Mouse (Mus musculus): ENCODE results near the gene Zfp511.
A peak's percentile ranks its signal among the peaks of the same experiment; 100 is the strongest.

Gene Zfp511

GRCm38 (mm10) chr7:140048361-140049114 lies 12.3 kb downstream of the Zfp511 start, which contains the start of gene Msx3:
Msx3 (minus strand) TSS chr7:140049089.
- DNase-seq = no peak

GRCm38 (mm10) chr7:140049115-140049689 lies 13.0 kb downstream of the Zfp511 start:
- no peak for DNase-seq

GRCm38 (mm10) chr7:140054124-140054523 lies 17.9 kb downstream of the Zfp511 start:
- no peak for DNase-seq

- DNase-seq = no peak
Observed at GRCm38 (mm10) chr7:140057413-140058407, 21.5 kb downstream of the Zfp511 start.

GRCm38 (mm10) chr7:140058528-140058927 lies 22.3 kb downstream of the Zfp511 start:
- no peak for DNase-seq

- no peak for DNase-seq
Observed at GRCm38 (mm10) chr7:140059601-140060000, 23.4 kb downstream of the Zfp511 start.

GRCm38 (mm10) chr7:140060936-140061831 lies 25.0 kb downstream of the Zfp511 start:
- DNase-seq = no peak

- no peak for DNase-seq
Observed at GRCm38 (mm10) chr7:140061832-140062130, 25.6 kb downstream of the Zfp511 start.

GRCm38 (mm10) chr7:140062307-140062706 lies 26.1 kb downstream of the Zfp511 start:
- no peak for DNase-seq

- peak in 1 of 2 experiments; percentile 10 for DNase-seq
Observed at GRCm38 (mm10) chr7:140063092-140063491, 26.9 kb downstream of the Zfp511 start.

GRCm38 (mm10) chr7:140067397-140067796 lies 31.2 kb downstream of the Zfp511 start:
- no peak for DNase-seq

GRCm38 (mm10) chr7:140070042-140070711 lies 34.0 kb downstream of the Zfp511 start:
- no peak for DNase-seq

GRCm38 (mm10) chr7:140077698-140078097 lies 41.5 kb downstream of the Zfp511 start:
- no peak for DNase-seq

- no peak for DNase-seq
Observed at GRCm38 (mm10) chr7:140078711-140079110, 42.5 kb downstream of the Zfp511 start.

GRCm38 (mm10) chr7:140080503-140081156 lies 44.4 kb downstream of the Zfp511 start:
- peak in 1 of 2 experiments; percentile 17 for DNase-seq

GRCm38 (mm10) chr7:140081408-140082241 lies 45.4 kb downstream of the Zfp511 start:
- DNase-seq = no peak

- DNase-seq = no peak
Observed at GRCm38 (mm10) chr7:140082242-140082678, 46.1 kb downstream of the Zfp511 start, which contains the start of gene Caly. Caly (minus strand) TSS chr7:140082548.

Data from thymus, adult 18-20 months (tissue).